Mouse (Mus musculus) limb, embryonic 14.5 days (tissue): ENCODE data around the gene Urm1. TPM values are rescaled to one million over a fixed set of nuclear protein-coding genes. Genes with fewer than 3 reads are reported as not detected.
A peak's percentile ranks its signal among the peaks of the same experiment; 100 is the strongest.

Source experiments
- ATAC-seq: fragments of 200-750 bp; cut with Nextera tagmentation; 2 replicates; pipeline ENCODE4 v1.8.0; 2017; ENCODE audit warnings: low read depth, moderate number of reproducible peaks, moderate TSS enrichment; ENCODE audit not compliant: low FRiP score
- DNase-seq: peaks from one replicate; pipeline ENCODE4 v3.0.0-alpha.2; 2015; ENCODE audit warnings: low spot score
- H3K27ac ChIP-seq: fragments of 300-500 bp; sonication (generic); replicated peaks from 2 replicates; pipeline ENCODE4 v1.5.1; 2014; ENCODE audit warnings: low read depth, mild to moderate bottlenecking, low read length, moderate library complexity, mixed read lengths
- H3K27me3 ChIP-seq: fragments of 300-500 bp; sonication (generic); 2 replicates; pipeline ENCODE4 v1.6.1; 2014; ENCODE audit warnings: low read length, mixed read lengths; ENCODE audit not compliant: control insufficient read depth, insufficient read depth
- H3K36me3 ChIP-seq: fragments of 300-500 bp; sonication (generic); 2 replicates; pipeline ENCODE4 v1.6.1; 2014; ENCODE audit warnings: mild to moderate bottlenecking, low read length, moderate library complexity, mixed read lengths; ENCODE audit not compliant: control insufficient read depth, insufficient read depth
- H3K4me1 ChIP-seq: fragments of 300-500 bp; sonication (generic); 2 replicates; pipeline ENCODE4 v1.6.1; 2014; ENCODE audit warnings: antibody characterized with exemption, low read length, mixed read lengths; ENCODE audit not compliant: control insufficient read depth, insufficient read depth
- H3K4me2 ChIP-seq: fragments of 300-500 bp; sonication (generic); replicated peaks from 2 replicates; pipeline ENCODE4 v1.6.1; 2014; ENCODE audit warnings: low read depth, mild to moderate bottlenecking, low read length, moderate library complexity; ENCODE audit not compliant: severe bottlenecking
- H3K4me3 ChIP-seq: fragments of 300-500 bp; sonication (generic); replicated peaks from 2 replicates; pipeline ENCODE4 v1.5.1; 2014; ENCODE audit warnings: low read length
- H3K9ac ChIP-seq: fragments of 300-500 bp; sonication (generic); 2 replicates; pipeline ENCODE4 v1.6.1; 2014; ENCODE audit warnings: mild to moderate bottlenecking, low read depth, low read length, moderate library complexity; ENCODE audit not compliant: severe bottlenecking
- H3K9me3 ChIP-seq: fragments of 300-500 bp; sonication (generic); 2 replicates; pipeline ENCODE4 v1.6.1; 2016; ENCODE audit warnings: low read length; ENCODE audit not compliant: control insufficient read depth
- POLR2A ChIP-seq: fragments of 200-500 bp; IDR thresholded peaks from 2 replicates; pipeline ENCODE4 v1.8.0; 2012; ENCODE audit warnings: inconsistent platforms, mild to moderate bottlenecking, moderate library complexity, borderline replicate concordance; ENCODE audit not compliant: insufficient read depth, insufficient read length; ENCODE audit errors: extremely low read depth
- WGBS: fragments of 180-500 bp; shearing (Covaris S2); extraction: QIAGEN DNeasy Blood & Tissue Kit; methylation state at CpG from one replicate; pipeline ENCODE4 v1.1.7; 2014; 5-methylcytosine and 5-hydroxymethylcytosine counted together
- polyA plus RNA-seq, 2 experiments: library from polyadenylated mRNA; depleted of rRNA in 1 of 2; stranded (reverse) in 1 of 2; unstranded in 1 of 2; fragments of >200 nt; fragmentation: Nextera tagmentation in 1 of 2; extraction: Ambion mirVana in 1 of 2; gene quantifications; 2 replicates each; pipeline versions ENCODE4 v1.2.1 to v1.2.3; 2012 to 2014

Gene Urm1
- polyA plus RNA-seq, 2 experiments: 26.3 to 68.3 TPM

GRCm38 (mm10) chr2:29819363-29819762 is 512 bp upstream of the Urm1 start:
- Histone ChIP-seq H3K27ac (no peak overlapping the region), H3K27me3 (no peaks in the 10 kb centered on the region), H3K9me3 (no peaks in the 10 kb centered on the region), H3K9ac (no peak overlapping the region), H3K4me3 (no peak overlapping the region), H3K4me1 (peaks cover 10% of the 10 kb centered on the region), H3K4me2 (0 out of 2 replicates have a peak overlapping the region, but pooled peaks have one; percentile 89), H3K36me3 (peaks cover 26% of the 10 kb centered on the region)
- DNase-seq: no peak
- no peak for TF ChIP-seq POLR2A
- WGBS: 14% methylated on average over 2 of the region's 2 CpGs
- ATAC-seq: no peak

DNA sequence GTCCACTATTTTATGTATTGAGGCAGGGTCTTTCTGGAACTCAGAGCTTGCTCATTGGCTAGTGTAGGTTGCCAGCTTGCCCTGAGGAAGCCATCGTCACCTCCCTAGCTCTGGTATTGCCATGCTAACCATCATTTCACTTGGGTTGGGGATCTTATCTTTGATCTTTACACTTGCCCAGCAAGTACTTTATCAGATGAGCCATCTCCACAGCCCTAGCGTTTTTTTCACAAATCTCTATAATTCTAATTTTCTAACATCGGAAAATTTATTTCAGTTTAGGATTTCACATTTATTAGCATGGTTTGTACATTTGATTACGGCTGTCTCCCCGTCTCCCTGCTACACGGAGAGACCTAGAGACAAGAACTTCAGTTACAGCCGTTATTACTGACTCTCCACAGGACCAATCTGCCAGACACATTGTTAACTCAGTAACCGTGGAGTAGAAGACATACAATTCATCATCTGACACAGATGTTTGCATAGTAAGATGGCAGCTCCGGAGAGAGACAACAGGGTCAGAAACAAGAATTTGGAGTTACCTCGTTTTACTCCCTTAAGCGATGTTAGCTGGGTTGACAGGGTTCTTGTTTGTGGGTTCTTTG is 6.5 kb downstream of the Urm1 start:
- H3K4me2 ChIP-seq: peak overlapping the region; percentile 67

GRCm38 (mm10) chr2:29826926-29827708 is 7.2 kb downstream of the Urm1 start:
- H3K4me2 ChIP-seq: peak overlapping the region; percentile 71
- H3K9ac ChIP-seq: peak overlapping the region; percentile 79
- peaks cover 8% of the 10 kb centered on the region; the same call in 1 of the 2 replicates for H3K4me1 ChIP-seq
- DNase-seq (peak; percentile 100), ATAC-seq (peak; percentile 98)
- under 1% methylated on average over 48 of the region's 48 CpGs for WGBS
- H3K4me3 ChIP-seq: peak overlapping the region; percentile 85
- TF ChIP-seq POLR2A: no peak
- H3K9me3 ChIP-seq: no peaks in the 10 kb centered on the region
- H3K27ac ChIP-seq: peak overlapping the region; percentile 91
- H3K27me3 ChIP-seq: no peaks in the 10 kb centered on the region
- 0 out of 2 replicates have a peak, but pooled peaks cover 4% of the 10 kb centered on the region for H3K36me3 ChIP-seq

More for the DNA sequence above, 6.5 kb downstream of the Urm1 start:
- DNase-seq (peak; percentile 16), ATAC-seq (no peak)
- Histone ChIP-seq H3K9me3 (no peaks in the 10 kb centered on the region), H3K27ac (peak overlapping the region; percentile 91), H3K4me1 (peaks cover 8% of the 10 kb centered on the region; the same call in 1 of the 2 replicates), H3K9ac (peak overlapping the region; percentile 79), H3K36me3 (0 out of 2 replicates have a peak, but pooled peaks cover 4% of the 10 kb centered on the region), H3K27me3 (no peaks in the 10 kb centered on the region), H3K4me3 (peak overlapping the region; percentile 85)
- WGBS: 9% methylated on average over 11 of the region's 11 CpGs
- TF ChIP-seq POLR2A: no peak

- Histone ChIP-seq H3K9me3 (no peaks in the 10 kb centered on the region), H3K36me3 (peaks cover 7% of the 10 kb centered on the region), H3K4me2 (peak overlapping the region; percentile 71), H3K27me3 (no peaks in the 10 kb centered on the region), H3K4me3 (peak overlapping the region; percentile 85), H3K27ac (0 out of 2 replicates have a peak overlapping the region, but pooled peaks have one; percentile 30), H3K4me1 (peaks cover 8% of the 10 kb centered on the region; the same call in 1 of the 2 replicates), H3K9ac (peak overlapping the region; percentile 73)
- ATAC-seq (no peak), DNase-seq (no peak)
- WGBS: 3% methylated on average over 12 of the region's 12 CpGs
- TF ChIP-seq POLR2A: no peak
Observed at GRCm38 (mm10) chr2:29827709-29828024, 7.8 kb downstream of the Urm1 start.

- H3K9ac ChIP-seq: no peak overlapping the region
- no peaks in the 10 kb centered on the region for H3K9me3 ChIP-seq
- no peaks in the 10 kb centered on the region for H3K27me3 ChIP-seq
- 93% methylated on average over 4 of the region's 4 CpGs for WGBS
- peaks cover 34% of the 10 kb centered on the region for H3K36me3 ChIP-seq
- H3K27ac ChIP-seq: no peak overlapping the region
- ATAC-seq (no peak), DNase-seq (no peak)
- H3K4me2 ChIP-seq: no peak overlapping the region
- no peak overlapping the region for H3K4me3 ChIP-seq
- no peak for TF ChIP-seq POLR2A
- H3K4me1 ChIP-seq: peaks cover 7% of the 10 kb centered on the region; the same call in 1 of the 2 replicates
Observed at GRCm38 (mm10) chr2:29831106-29831505, 11.2 kb downstream of the Urm1 start.
